Mouse (Mus musculus) CH12.LX (cell line): Measurements from ENCODE around the gene Pcyox1. TPM values are rescaled to one million over a fixed set of nuclear protein-coding genes. Genes with fewer than 3 reads are reported as not detected.

ENCODE experiments used
- DNase-seq: peaks from one replicate; pipeline ENCODE4 v3.0.0-alpha.2; 2013; ENCODE audit errors: extremely low read depth
- H3K27ac ChIP-seq: 2 replicates; pipeline ENCODE4 v1.5.1; 2012; ENCODE audit warnings: low read depth, mild to moderate bottlenecking, control low read depth, moderate library complexity; ENCODE audit not compliant: insufficient read depth
- H3K27me3 ChIP-seq: replicated peaks from 2 replicates; pipeline ENCODE3; 2012; ENCODE audit warnings: inconsistent platforms
- H3K36me3 ChIP-seq, 2 experiments: replicated peaks in 1 of 2; 2 replicates each; pipeline versions ENCODE3 to v1.6.1; 2012; ENCODE audit warnings: inconsistent platforms in 1 of 2, low read length in 1 of 2, mild to moderate bottlenecking in 1 of 2, mixed read lengths in 1 of 2, moderate library complexity in 1 of 2; ENCODE audit not compliant: control insufficient read depth in 1 of 2, insufficient read depth in 1 of 2
- H3K4me1 ChIP-seq, 2 experiments: 2 replicates each; pipeline ENCODE4 v1.6.1; 2012; ENCODE audit warnings: inconsistent platforms in 1 of 2, moderate library complexity in 1 of 2; ENCODE audit not compliant: insufficient read depth in 2 of 2, control insufficient read depth in 1 of 2
- H3K4me2 ChIP-seq: 2 replicates; pipeline ENCODE4 v1.6.1; 2012; ENCODE audit warnings: low read depth, mild to moderate bottlenecking, control low read depth; ENCODE audit not compliant: poor library complexity, insufficient read depth, severe bottlenecking
- H3K4me3 ChIP-seq, 3 experiments: fragments of 150-350 bp in 1 of 3; sonication (generic) in 1 of 3; replicated peaks in 1 of 3; 2 replicates each; pipeline versions ENCODE3 to v1.5.1; 2011 to 2012; ENCODE audit warnings: low read depth in 2 of 3, low read length in 2 of 3, mild to moderate bottlenecking in 2 of 3, moderate library complexity in 2 of 3, control low read depth in 1 of 3, improper control_type of control experiment in 1 of 3, inconsistent platforms in 1 of 3, mixed read lengths in 1 of 3; ENCODE audit not compliant: poor library complexity in 1 of 3
- H3K79me2 ChIP-seq: replicated peaks from 2 replicates; pipeline ENCODE4 v1.6.1; 2012; ENCODE audit warnings: mild to moderate bottlenecking, moderate library complexity; ENCODE audit not compliant: control insufficient read depth, poor library complexity, insufficient read depth, severe bottlenecking; ENCODE audit errors: extremely low read depth
- H3K9ac ChIP-seq: 2 replicates; pipeline ENCODE4 v1.6.1; 2012; ENCODE audit warnings: low read depth, mild to moderate bottlenecking, control low read depth, moderate library complexity; ENCODE audit not compliant: insufficient read depth
- H3K9me3 ChIP-seq: replicated peaks from 2 replicates; pipeline ENCODE3; 2012; ENCODE audit warnings: low read length, inconsistent platforms, mixed read lengths
- BHLHE40 ChIP-seq: IDR thresholded peaks from 2 replicates; pipeline ENCODE4 v1.6.1; 2011; ENCODE audit warnings: mild to moderate bottlenecking, low read depth, low read length, improper control_type of control experiment
- CHD1 ChIP-seq: IDR thresholded peaks from 2 replicates; pipeline ENCODE4 v1.6.1; 2012; ENCODE audit warnings: low read depth, low read length, improper control_type of control experiment, inconsistent platforms
- CTCF ChIP-seq, 2 experiments: IDR thresholded peaks in 1 of 2; conservative IDR thresholded peaks in 1 of 2; 2 replicates each; pipeline ENCODE4 v1.5.1; 2011 to 2012; ENCODE audit warnings: low read depth in 2 of 2, low read length in 2 of 2, improper control_type of control experiment in 1 of 2, inconsistent platforms in 1 of 2, mild to moderate bottlenecking in 1 of 2, moderate library complexity in 1 of 2
- E2F4 ChIP-seq: IDR thresholded peaks from 2 replicates; pipeline ENCODE4 v1.6.1; 2011; ENCODE audit warnings: low read depth, low read length, improper control_type of control experiment; ENCODE audit not compliant: insufficient replicate concordance
- ELF1 ChIP-seq: IDR thresholded peaks from 2 replicates; pipeline ENCODE4 v1.6.1; 2014; ENCODE audit warnings: low read depth, mild to moderate bottlenecking, inconsistent platforms, low read length, improper control_type of control experiment
- EP300 ChIP-seq: IDR thresholded peaks from 2 replicates; pipeline ENCODE4 v1.6.1; 2011; ENCODE audit warnings: low read length, improper control_type of control experiment
- ETS1 ChIP-seq: conservative IDR thresholded peaks from 2 replicates; pipeline ENCODE4 v1.6.1; 2012; ENCODE audit warnings: low read depth, mild to moderate bottlenecking, inconsistent platforms, low read length, improper control_type of control experiment, moderate library complexity
- GABPA ChIP-seq: IDR thresholded peaks from 2 replicates; pipeline ENCODE4 v1.6.1; 2012; ENCODE audit warnings: low read depth, low read length, improper control_type of control experiment, inconsistent platforms; ENCODE audit not compliant: insufficient replicate concordance
- JUN ChIP-seq: IDR thresholded peaks from 2 replicates; pipeline ENCODE4 v1.6.1; 2011; ENCODE audit warnings: low read depth, mild to moderate bottlenecking, low read length, improper control_type of control experiment, moderate library complexity; ENCODE audit not compliant: insufficient read depth
- JUND ChIP-seq: conservative IDR thresholded peaks from 2 replicates; pipeline ENCODE4 v1.6.1; 2011; ENCODE audit warnings: low read depth, low read length, improper control_type of control experiment
- KAT2A ChIP-seq: IDR thresholded peaks from 2 replicates; pipeline ENCODE4 v1.6.1; 2012; ENCODE audit warnings: low read length, improper control_type of control experiment, inconsistent platforms; ENCODE audit not compliant: insufficient replicate concordance
- MAZ ChIP-seq: IDR thresholded peaks from 2 replicates; pipeline ENCODE4 v1.6.1; 2012; ENCODE audit warnings: low read depth, mild to moderate bottlenecking, inconsistent platforms, low read length, improper control_type of control experiment, moderate library complexity
- MEF2A ChIP-seq: IDR thresholded peaks from 2 replicates; pipeline ENCODE4 v1.6.1; 2014; ENCODE audit warnings: low read depth, mild to moderate bottlenecking, inconsistent platforms, low read length, improper control_type of control experiment, borderline replicate concordance
- MXI1 ChIP-seq: IDR thresholded peaks from 2 replicates; pipeline ENCODE4 v1.6.1; 2011; ENCODE audit warnings: mild to moderate bottlenecking, low read depth, low read length, improper control_type of control experiment
- MYC ChIP-seq: IDR thresholded peaks from 2 replicates; pipeline ENCODE4 v1.6.1; 2011; ENCODE audit warnings: low read depth, mild to moderate bottlenecking, improper control_type of control experiment, low read length
- NRF1 ChIP-seq: IDR thresholded peaks from 2 replicates; pipeline ENCODE4 v1.6.1; 2014; ENCODE audit warnings: low read depth, mild to moderate bottlenecking, inconsistent platforms, low read length, improper control_type of control experiment, moderate library complexity
- PAX5 ChIP-seq: IDR thresholded peaks from 2 replicates; pipeline ENCODE4 v1.6.1; 2012; ENCODE audit warnings: low read length, inconsistent platforms, mixed read lengths
- POLR2A ChIP-seq: IDR thresholded peaks from 2 replicates; pipeline ENCODE4 v1.6.1; 2011; ENCODE audit warnings: low read depth, mild to moderate bottlenecking, improper control_type of control experiment, low read length
- POLR2AphosphoS2 ChIP-seq: IDR thresholded peaks from 2 replicates; pipeline ENCODE4 v1.6.1; 2011; ENCODE audit warnings: low read depth, low read length, improper control_type of control experiment
- RCOR1 ChIP-seq: conservative IDR thresholded peaks from 2 replicates; pipeline ENCODE4 v1.6.1; 2012; ENCODE audit warnings: low read depth, mild to moderate bottlenecking, inconsistent platforms, low read length, improper control_type of control experiment
- SIN3A ChIP-seq: IDR thresholded peaks from 2 replicates; pipeline ENCODE4 v1.6.1; 2012; ENCODE audit warnings: low read length, improper control_type of control experiment, inconsistent platforms
- SMC3 ChIP-seq: IDR thresholded peaks from 2 replicates; pipeline ENCODE4 v1.6.1; 2011; ENCODE audit warnings: low read depth, low read length, improper control_type of control experiment
- TBP ChIP-seq: conservative IDR thresholded peaks from 2 replicates; pipeline ENCODE4 v1.6.1; 2011; ENCODE audit warnings: low read depth, low read length, improper control_type of control experiment
- UBTF ChIP-seq: IDR thresholded peaks from 2 replicates; pipeline ENCODE4 v1.6.1; 2012; ENCODE audit warnings: low read depth, mild to moderate bottlenecking, inconsistent platforms, low read length, improper control_type of control experiment, moderate library complexity
- ZC3H11A ChIP-seq: IDR thresholded peaks from 2 replicates; pipeline ENCODE4 v1.6.1; 2012; ENCODE audit warnings: low read depth, mild to moderate bottlenecking, inconsistent platforms, low read length, improper control_type of control experiment
- ZNF384 ChIP-seq: IDR thresholded peaks from 2 replicates; pipeline ENCODE4 v1.6.1; 2012; ENCODE audit warnings: low read depth, low read length, improper control_type of control experiment, inconsistent platforms
- dilution Hi-C: fragments of 300-500 bp; cut with MboI; formaldehyde crosslinking; loops from 2 replicates; pipeline ENCODE4 v1.14.3; 2020; ENCODE audit warnings: low sequenced_read_pairs; ENCODE audit not compliant: extremely low pct_unique_long_range_greater_than_20kb, extremely low pct_ligation_motif_present
- in situ Hi-C: fragments of 300-500 bp; cut with MboI; formaldehyde crosslinking; loops from 3 replicates; pipeline ENCODE4 v1.14.3; 2019; ENCODE audit warnings: low sequenced_read_pairs, low pct_ligation_motif_present, low pct_unique_long_range_greater_than_20kb, mixed read lengths
- polyA plus RNA-seq: library from polyadenylated mRNA; unstranded; fragments of >175 nt; gene quantifications from 2 replicates; pipeline ENCODE4 v1.2.1, GENCODE M21; 2012; ENCODE audit warnings: low read depth; ENCODE audit not compliant: insufficient read length
- total RNA-seq, 2 experiments: library from RNA; depleted of rRNA; stranded (reverse); fragments of 300-350 nt in 1 of 2; fragments of >200 nt in 1 of 2; gene quantifications; 2 replicates each; pipeline ENCODE4 v1.2.3; 2012 to 2014

The Pcyox1 gene
- total and polyA plus RNA-seq, 3 experiments = 8.7 to 12.9 (median 12.8) TPM

- no peak for TF ChIP-seq UBTF
- no peak for TF ChIP-seq CTCF (conservative IDR thresholded peaks at IDR 0.05 in 1 of 2, IDR thresholded peaks at IDR 0.05 in 1 of 2; ENCODE audit: low read depth in 2 of 2, low read length in 2 of 2)
- no peak for TF ChIP-seq CHD1
- TF ChIP-seq ZC3H11A = no peak
- TF ChIP-seq JUND = no peak
- TF ChIP-seq ETS1 = no peak
- no peak for TF ChIP-seq NRF1
- no peak for TF ChIP-seq RCOR1
- TF ChIP-seq POLR2A = no peak
- TF ChIP-seq MYC = no peak
- no peak for TF ChIP-seq SIN3A
- TF ChIP-seq E2F4 = no peak
- no peak for TF ChIP-seq ZNF384
- TF ChIP-seq GABPA = no peak
- TF ChIP-seq EP300 = no peak
- TF ChIP-seq MAZ = no peak
- no peak for TF ChIP-seq ELF1
- TF ChIP-seq, all 38 proteins: peak for 0
- H3K9me3 ChIP-seq = no peaks in the 10 kb centered on the region
- H3K27me3 ChIP-seq = peaks cover 8% of the 10 kb centered on the region
- peak overlapping the region; percentile 92 for H3K4me2 ChIP-seq
- H3K27ac ChIP-seq = no peak overlapping the region
- peaks cover 3 to 21% of the 10 kb centered on the region in 2 experiments; a peak in 3 of 4 replicates for H3K4me1 ChIP-seq
- peak overlapping the region; percentile 62 for H3K9ac ChIP-seq
- H3K36me3 ChIP-seq = peaks cover 16 to 29% of the 10 kb centered on the region in 2 experiments
- H3K79me2 ChIP-seq = no peaks in the 10 kb centered on the region; the same call in 1 of the 2 replicates
- dilution Hi-C loops (no loop called here), in situ Hi-C loops (no loop called here)
- no peak for DNase-seq
- H3K4me3 ChIP-seq = peak overlapping the region; percentile 82 to 87 (median 84)
These were observed 985 bp downstream of the Pcyox1 start for GRCm38 (mm10) chr6:86395969-86396368.

- Histone ChIP-seq H3K4me2 (no peak overlapping the region), H3K4me3 (no peak overlapping the region), H3K27ac (no peak overlapping the region), H3K9ac (no peak overlapping the region), H3K9me3 (no peaks in the 10 kb centered on the region), H3K79me2 (no peaks in the 10 kb centered on the region; the same call in 1 of the 2 replicates), H3K27me3 (peaks cover 7% of the 10 kb centered on the region), H3K36me3 (peaks cover 26 to 38% of the 10 kb centered on the region in 2 experiments), H3K4me1 (peaks cover 3 to 18% of the 10 kb centered on the region in 2 experiments; a peak in 3 of 4 replicates)
- DNase-seq = no peak
- dilution Hi-C loops = no loop called here
- TF ChIP-seq CTCF (conservative IDR thresholded peaks at IDR 0.05 in 1 of 2, IDR thresholded peaks at IDR 0.05 in 1 of 2; ENCODE audit: low read depth in 2 of 2, low read length in 2 of 2) (no peak), E2F4 (no peak), PAX5 (no peak), ZC3H11A (no peak), SMC3 (no peak), CHD1 (no peak), MEF2A (no peak), ELF1 (no peak), MXI1 (no peak), NRF1 (no peak), POLR2AphosphoS2 (no peak), JUN (no peak), BHLHE40 (no peak), ZNF384 (no peak), SIN3A (no peak), JUND (no peak), KAT2A (no peak), POLR2A (no peak), TBP (no peak), MAZ (no peak)
- in situ Hi-C loops = no loop called here
These were observed 1.9 kb downstream of the Pcyox1 start for GRCm38 (mm10) chr6:86395021-86395420.
